Comparison of ENCODE assay signal across 13 mouse cellular contexts in genomic region chr13:39084544-39084943, GRCm38 (mm10).
DNase-seq lines count a peak whose midpoint lies in the region; ATAC-seq lines count a peak whose summit lies in the region.
"Had no signal": no experiment of that assay in that cellular context is flagged by ENCODE, and none has a peak within 500 bp of the region (broad histone marks: within the 10 kb centered on the region; RNA-seq: fewer than 3 reads in every experiment).

No protein-coding gene starts in this region.

- H3K4me3 ChIP-seq in kidney, embryonic 14.5 days (ENCODE audit: low read length): no peak overlapping the region
- no peak overlapping the region for H3K4me3 ChIP-seq in limb, embryonic 12.5 days (replicated peaks)
- H3K4me3 ChIP-seq: heart, embryonic 10.5 days had no signal

- no peak overlapping the region for H3K9ac ChIP-seq in kidney, embryonic 14.5 days (ENCODE audit: low read depth, low read length)
- no peak overlapping the region for H3K9ac ChIP-seq in limb, embryonic 12.5 days (replicated peaks)
- H3K9ac ChIP-seq: liver, postnatal 0 days had no signal

- H3K27ac ChIP-seq in kidney, embryonic 14.5 days (ENCODE audit: low read depth, low read length): no peak overlapping the region
- H3K27ac ChIP-seq in limb, embryonic 12.5 days: no peak overlapping the region
- H3K27ac ChIP-seq: heart, embryonic 10.5 days had no signal

- WGBS in kidney, embryonic 14.5 days: 66% methylated on average over 5 of the region's 5 CpGs
- 34% methylated on average over 5 of the region's 5 CpGs for WGBS in limb, embryonic 12.5 days

- ATAC-seq in kidney, embryonic 14.5 days (ENCODE audit: low FRiP score, low TSS enrichment): 0 out of 2 replicates have a peak, but pooled peaks have one; percentile 43
- ATAC-seq in limb, embryonic 12.5 days (ENCODE audit: insufficient number of reproducible peaks, insufficient read depth, low FRiP score, low TSS enrichment, low read depth): peak; percentile 84
- ATAC-seq: activated CD4-positive, CD25-positive, alpha-beta regulatory T cell, adult 4 months; liver, postnatal 0 days had no signal

- no peaks in the 10 kb centered on the region for H3K27me3 ChIP-seq in kidney, embryonic 14.5 days (ENCODE audit: control insufficient read depth, insufficient read depth, low read length)
- H3K27me3 ChIP-seq in limb, embryonic 12.5 days: no peaks in the 10 kb centered on the region

- no peak overlapping the region for H3K4me2 ChIP-seq in kidney, embryonic 14.5 days (replicated peaks; ENCODE audit: low read depth, low read length)
- H3K4me2 ChIP-seq in limb, embryonic 12.5 days: no peak overlapping the region

- no peaks in the 10 kb centered on the region for H3K36me3 ChIP-seq in kidney, embryonic 14.5 days (ENCODE audit: control insufficient read depth, insufficient read depth, low read length)
- no peaks in the 10 kb centered on the region for H3K36me3 ChIP-seq in limb, embryonic 12.5 days
- H3K36me3 ChIP-seq: heart, embryonic 10.5 days had no signal

- H3K4me1 ChIP-seq in kidney, embryonic 14.5 days (ENCODE audit: control insufficient read depth, insufficient read depth, low read length): no peaks in the 10 kb centered on the region
- peaks cover 5% of the 10 kb centered on the region; the same call in 1 of the 2 replicates for H3K4me1 ChIP-seq in limb, embryonic 12.5 days (replicated peaks)
- H3K4me1 ChIP-seq: heart, embryonic 10.5 days had no signal

- no peaks in the 10 kb centered on the region for H3K9me3 ChIP-seq in kidney, embryonic 14.5 days (ENCODE audit: control insufficient read depth, low read length)
- H3K9me3 ChIP-seq in limb, embryonic 12.5 days: no peaks in the 10 kb centered on the region
- H3K9me3 ChIP-seq: heart, embryonic 10.5 days had no signal

- DNase-seq in kidney, adult 18-20 months: no peak
- peak; percentile 41 for DNase-seq in testis, postnatal 10 days (ENCODE audit: low spot score)
- DNase-seq in testis, postnatal 14 days (ENCODE audit: low spot score): no peak
- DNase-seq in adrenal gland, adult (ENCODE audit: inconsistent age in 2 of 2, low spot score in 1 of 2): no peak
- no peak for DNase-seq in heart, postnatal 36 days
- no peak for DNase-seq in right cerebral cortex, adult 18-20 months
- DNase-seq: cerebellum, adult 9-11 months; liver, postnatal 0 days; thymus, adult 18-20 months had no signal

- intact Hi-C loops in heart, postnatal 36 days (cut with DNase I): no loop called here
